Mouse (Mus musculus) small intestine, adult 2 months (tissue): ENCODE results near the gene Zfp28. TPM values are rescaled to one million over a fixed set of nuclear protein-coding genes. Genes with fewer than 3 reads are reported as not detected.
"Not testable (repeated sequence)": the region's sequence is repeated elsewhere in the genome, so short reads cannot be mapped to it uniquely, and the experiment has no call there.

Experiments used
- H3K27ac ChIP-seq: fragments of 200-500 bp; 2 replicates; pipeline ENCODE4 v1.5.1; 2012; ENCODE audit warnings: low read depth, low read length, control low read depth, inconsistent platforms; ENCODE audit not compliant: insufficient read depth
- H3K27me3 ChIP-seq: fragments of 200-500 bp; 2 replicates; pipeline ENCODE4 v1.6.1; 2012; ENCODE audit warnings: mild to moderate bottlenecking, moderate library complexity, low read length, inconsistent platforms; ENCODE audit not compliant: control insufficient read depth, insufficient read depth
- H3K36me3 ChIP-seq: fragments of 200-500 bp; 2 replicates; pipeline ENCODE4 v1.6.1; 2012; ENCODE audit warnings: mild to moderate bottlenecking, low read length, control low read depth, inconsistent platforms; ENCODE audit not compliant: control insufficient read depth, insufficient read depth
- H3K4me1 ChIP-seq: fragments of 200-500 bp; 2 replicates; pipeline ENCODE4 v1.6.1; 2012; ENCODE audit warnings: low read length, inconsistent platforms, mixed read lengths; ENCODE audit not compliant: control insufficient read depth, insufficient read depth, insufficient read length
- H3K4me3 ChIP-seq: fragments of 200-500 bp; 2 replicates; pipeline ENCODE4 v1.5.1; 2012; ENCODE audit warnings: low read depth, mild to moderate bottlenecking, control low read depth, inconsistent platforms, low read length, moderate library complexity
- CTCF ChIP-seq: fragments of 200-500 bp; IDR thresholded peaks from 2 replicates; pipeline ENCODE4 v1.5.1; 2012; ENCODE audit warnings: low read depth, mild to moderate bottlenecking, control low read depth, inconsistent platforms, low read length, moderate library complexity, mixed read lengths; ENCODE audit not compliant: insufficient replicate concordance, insufficient read length; ENCODE audit errors: extremely low read depth
- POLR2A ChIP-seq: fragments of 200-500 bp; IDR thresholded peaks from 2 replicates; pipeline ENCODE4 v1.6.1; 2012; ENCODE audit warnings: low read depth, mild to moderate bottlenecking, control low read depth, inconsistent platforms, low read length, moderate library complexity
- WGBS: fragments of 180-500 bp; shearing (Covaris S2); methylation state at CpG from one replicate; pipeline ENCODE4 v1.1.7; 2018; 5-methylcytosine and 5-hydroxymethylcytosine counted together
- polyA plus RNA-seq: library from polyadenylated mRNA; depleted of rRNA; stranded (reverse); fragments of >200 nt; gene quantifications from 2 replicates; pipeline ENCODE4 v1.2.3, GENCODE M21; 2012

The Zfp28 gene
- polyA plus RNA-seq, 1 experiment, result 0.22 TPM

DNA sequence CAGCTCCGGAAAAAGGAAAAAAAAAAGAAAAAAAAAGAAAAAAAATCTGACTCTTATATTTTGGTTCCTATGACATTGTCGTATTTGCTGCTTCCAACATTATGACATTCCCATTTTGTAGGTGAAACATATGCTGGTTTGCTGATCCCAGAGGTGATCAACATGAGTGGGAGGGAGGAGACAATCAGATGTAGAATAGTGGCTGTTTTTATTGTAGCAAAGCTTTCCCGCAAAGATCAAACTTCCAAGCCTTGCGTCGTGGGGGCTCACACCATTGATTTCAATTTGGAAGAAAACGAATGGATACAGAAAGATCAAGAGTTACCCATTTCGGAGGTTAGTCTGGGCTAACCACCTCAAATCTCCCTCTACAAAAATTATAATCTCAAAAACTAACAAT is 21.3 kb upstream of the Zfp28 start:
- no peaks in the 10 kb centered on the region for H3K36me3 ChIP-seq
- peak overlapping the region; percentile 71; the same call in 1 of the 2 replicates for H3K4me3 ChIP-seq
- WGBS, result 20% methylated on average over 7 of the region's 7 CpGs
- no peak for TF ChIP-seq CTCF
- TF ChIP-seq POLR2A, result no peak
- no peak overlapping the region for H3K27ac ChIP-seq
- no peaks in the 10 kb centered on the region; the same call in 1 of the 2 replicates for H3K4me1 ChIP-seq
- no peaks in the 10 kb centered on the region for H3K27me3 ChIP-seq

DNA sequence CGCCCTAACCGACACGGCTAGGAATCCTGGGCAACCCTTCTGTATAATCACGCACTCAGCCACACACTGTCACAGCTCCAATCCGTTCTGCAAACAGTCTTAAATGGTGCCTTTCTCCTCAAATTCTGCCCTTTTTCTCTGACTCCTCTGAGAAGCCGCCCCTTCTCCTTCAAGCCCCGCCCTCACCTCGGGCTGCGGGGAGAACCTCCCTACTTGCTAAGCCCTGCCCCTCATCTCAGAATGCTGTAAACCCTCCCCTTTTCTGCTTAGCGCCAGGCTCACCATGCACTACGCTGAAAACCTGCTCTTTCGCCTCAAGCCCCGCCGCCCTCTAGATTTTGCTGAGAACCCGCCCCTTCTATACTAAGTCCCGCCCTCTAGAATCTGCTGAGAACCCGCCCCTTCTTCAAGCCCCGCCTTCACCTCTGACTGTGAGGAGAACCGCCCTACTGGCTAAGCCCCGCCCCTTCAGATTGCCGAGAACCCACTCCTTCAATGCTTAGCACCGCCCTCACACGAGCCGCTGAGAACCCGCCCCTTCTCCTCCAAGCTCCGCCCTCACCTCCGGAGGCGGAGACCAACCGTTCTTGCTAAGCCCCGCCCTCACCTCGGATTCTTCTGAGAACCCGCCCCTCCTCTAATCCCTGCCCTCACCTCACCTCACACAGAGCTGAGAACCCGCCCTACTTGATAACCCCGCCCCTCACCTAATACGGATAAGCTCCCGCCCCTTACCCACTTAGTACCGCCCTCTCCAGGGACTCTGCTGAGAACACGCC is 20.6 kb upstream of the Zfp28 start:
- WGBS, result under 1% methylated on average over 38 of the region's 38 CpGs
- H3K4me3 ChIP-seq, result peak overlapping the region; percentile 71
- H3K27ac ChIP-seq, result peak overlapping the region; percentile 65; the same call in 1 of the 2 replicates
- no peaks in the 10 kb centered on the region for H3K27me3 ChIP-seq
- H3K4me1 ChIP-seq, result no peaks in the 10 kb centered on the region; the same call in 1 of the 2 replicates
- H3K36me3 ChIP-seq, result no peaks in the 10 kb centered on the region
- TF ChIP-seq POLR2A, result no peak
- no peak for TF ChIP-seq CTCF

DNA sequence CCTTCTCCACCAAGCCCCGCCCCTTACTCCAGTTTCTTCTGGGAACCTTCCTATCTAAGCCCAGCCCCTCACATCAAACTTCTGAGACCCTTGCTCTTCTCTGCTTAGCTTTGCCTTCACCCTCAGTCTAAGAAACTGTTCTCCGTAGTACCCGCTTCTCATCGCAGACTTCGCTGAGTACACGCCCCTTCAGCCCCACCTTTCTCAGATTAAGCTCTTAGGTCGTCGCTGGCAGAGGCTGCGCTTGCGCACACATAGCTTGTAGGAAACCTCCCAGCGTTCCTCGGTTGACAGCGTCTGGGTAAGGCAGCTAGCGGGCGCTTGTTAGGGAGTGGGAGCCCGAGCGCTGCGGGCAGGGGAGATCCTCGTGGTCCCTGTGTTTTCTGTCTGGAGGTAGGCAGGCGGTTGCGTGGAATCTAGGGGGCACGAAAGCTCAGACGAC is 20.0 kb upstream of the Zfp28 start, which contains the start of gene Zfp78:
Gene Zfp78 (plus strand): TSS at position 234 of the 442 bp plus-strand sequence.
- Histone ChIP-seq H3K4me3 (peak within 1 kb of the TSS; percentile 71), H3K27me3 (no peaks in the 10 kb centered on the region)

DNA sequence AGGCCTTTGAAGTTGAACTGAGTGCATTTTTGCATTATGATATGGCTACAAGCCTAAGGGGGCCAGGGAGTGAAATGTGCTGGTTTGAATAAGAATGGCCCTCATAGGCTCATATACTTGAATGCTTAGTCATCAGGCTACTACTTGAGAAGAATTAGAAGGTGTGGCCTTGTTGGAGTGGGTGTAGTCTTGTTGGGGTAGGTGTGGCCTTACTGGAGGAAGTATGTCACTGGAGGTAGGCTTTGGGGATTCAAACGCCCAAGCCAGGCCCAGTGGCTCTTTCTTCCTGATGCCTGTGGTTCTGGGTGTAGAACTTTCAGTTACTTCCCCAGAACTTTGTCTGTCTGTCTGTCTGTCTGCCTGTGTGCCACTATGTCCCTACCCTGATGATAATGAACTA is 18.3 kb upstream of the Zfp28 start:
- no peaks in the 10 kb centered on the region; the same call in 1 of the 2 replicates for H3K4me1 ChIP-seq
- H3K36me3 ChIP-seq, result no peaks in the 10 kb centered on the region
- TF ChIP-seq CTCF (no peak), POLR2A (no peak)
- WGBS, result 54% methylated on average over 1 of the region's 1 CpGs
- H3K27me3 ChIP-seq, result no peaks in the 10 kb centered on the region
- no peak overlapping the region for H3K27ac ChIP-seq
- no peak overlapping the region for H3K4me3 ChIP-seq

More for the DNA sequence above, 20.0 kb upstream of the Zfp28 start, which contains the start of gene Zfp78:
- Histone ChIP-seq H3K4me1 (no peaks in the 10 kb centered on the region; the same call in 1 of the 2 replicates), H3K36me3 (no peaks in the 10 kb centered on the region), H3K27ac (peak within 1 kb of the TSS; percentile 65)
- 1% methylated on average over 23 of the region's 23 CpGs for WGBS
- TF ChIP-seq POLR2A (no peak), CTCF (no peak)

DNA sequence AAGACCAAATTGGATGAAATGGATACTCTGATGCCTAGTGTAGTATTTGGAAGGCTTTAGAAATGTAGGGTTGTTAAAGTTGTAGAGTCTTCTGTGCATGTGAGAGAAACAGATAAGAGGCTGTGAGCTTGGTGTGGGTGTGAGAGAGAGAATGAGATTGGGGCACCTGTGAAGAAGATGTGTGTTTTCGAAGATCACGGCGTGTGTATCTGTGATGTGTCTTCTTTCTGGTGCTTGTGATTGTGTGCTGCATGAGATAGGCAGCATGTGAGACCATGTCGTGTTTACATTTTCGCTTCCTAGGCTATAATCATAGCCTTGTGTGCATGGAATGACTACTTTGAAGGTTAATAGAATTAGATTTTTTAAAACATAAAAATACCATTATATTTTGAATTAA is 15.9 kb upstream of the Zfp28 start:
- Histone ChIP-seq H3K27me3 (no peaks in the 10 kb centered on the region), H3K4me1 (no peaks in the 10 kb centered on the region; the same call in 1 of the 2 replicates), H3K4me3 (no peak overlapping the region), H3K36me3 (no peaks in the 10 kb centered on the region), H3K27ac (no peak overlapping the region)
- TF ChIP-seq CTCF (no peak), POLR2A (no peak)
- WGBS, result 90% methylated on average over 5 of the region's 5 CpGs

DNA sequence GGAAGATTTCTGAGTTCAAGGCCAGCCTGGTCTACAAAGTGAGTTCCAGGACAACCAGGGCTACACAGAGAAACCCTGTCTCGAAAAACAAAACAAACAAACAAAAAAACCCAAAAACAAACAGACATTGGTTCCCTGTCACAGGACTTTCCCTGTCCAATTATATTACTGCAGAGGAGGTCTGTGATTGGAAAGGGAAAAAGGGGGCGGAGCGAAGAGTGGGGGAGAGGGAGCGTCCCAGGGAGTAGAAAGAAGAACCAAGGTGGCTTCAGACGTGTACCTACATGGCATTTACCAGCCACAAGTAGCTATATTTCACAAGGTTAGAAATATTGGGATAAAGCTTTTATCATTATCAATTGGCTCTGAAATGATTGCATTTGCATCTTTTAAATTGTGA is 14.9 kb upstream of the Zfp28 start:
- 83% methylated on average over 5 of the region's 5 CpGs for WGBS

DNA sequence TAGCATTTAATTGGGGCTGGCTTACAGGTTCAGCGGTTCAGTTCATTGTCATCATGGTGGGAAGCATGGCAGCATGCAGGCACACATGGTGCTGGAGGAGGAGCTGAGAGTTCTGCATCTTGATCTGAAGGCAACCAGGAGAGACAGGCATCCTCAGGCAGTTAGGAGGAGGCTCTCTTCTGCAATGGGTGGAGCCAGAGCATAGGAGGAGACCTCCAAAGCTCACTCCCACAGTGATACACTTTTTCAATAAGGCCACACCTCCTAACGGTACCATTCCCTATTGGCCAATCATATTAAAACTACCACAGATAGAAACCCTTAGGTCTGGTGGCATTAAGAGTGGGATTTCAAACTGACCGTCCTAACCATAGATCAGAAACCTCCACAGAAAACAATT is 13.6 kb upstream of the Zfp28 start:
- WGBS, result 79% methylated on average over 3 of the region's 3 CpGs
- Histone ChIP-seq H3K27ac (no peak overlapping the region), H3K4me1 (no peaks in the 10 kb centered on the region), H3K36me3 (no peaks in the 10 kb centered on the region), H3K4me3 (no peak overlapping the region), H3K27me3 (no peaks in the 10 kb centered on the region)
- TF ChIP-seq POLR2A (no peak), CTCF (no peak)

More for the DNA sequence above, 14.9 kb upstream of the Zfp28 start:
- H3K27ac ChIP-seq, H3K27me3 ChIP-seq, H3K36me3 ChIP-seq, H3K4me1 ChIP-seq, H3K4me3 ChIP-seq: not testable (repeated sequence)
